Mouse (Mus musculus) Muller cell, postnatal 12 days (primary cell): ENCODE measurements around the gene Tfip11.

Source experiments
- DNase-seq: peaks from one replicate; pipeline ENCODE4 v3.0.0-alpha.2; 2015; ENCODE audit errors: inconsistent ontology term

Gene Tfip11

GRCm38 (mm10) chr5:112364184-112364797, 38.1 kb downstream of the Tfip11 start:
- no peak for DNase-seq

- DNase-seq, result no peak
These were observed 40.7 kb downstream of the Tfip11 start for GRCm38 (mm10) chr5:112366879-112367278.

GRCm38 (mm10) chr5:112367338-112367737, 41.2 kb downstream of the Tfip11 start:
- no peak for DNase-seq

GRCm38 (mm10) chr5:112367929-112368328, 41.8 kb downstream of the Tfip11 start:
- DNase-seq, result peak; percentile 83

GRCm38 (mm10) chr5:112368666-112369065, 42.5 kb downstream of the Tfip11 start:
- DNase-seq, result no peak

GRCm38 (mm10) chr5:112369326-112369725, 43.2 kb downstream of the Tfip11 start:
- DNase-seq, result no peak

GRCm38 (mm10) chr5:112370236-112370813, 44.2 kb downstream of the Tfip11 start:
- DNase-seq, result no peak

GRCm38 (mm10) chr5:112371933-112372332, 45.8 kb downstream of the Tfip11 start:
- DNase-seq, result peak; percentile 22

- no peak for DNase-seq
These were observed 50.0 kb downstream of the Tfip11 start for GRCm38 (mm10) chr5:112376111-112376510.

GRCm38 (mm10) chr5:112377380-112377779, 51.2 kb downstream of the Tfip11 start:
- no peak for DNase-seq

- no peak for DNase-seq
These were observed 52.6 kb downstream of the Tfip11 start for GRCm38 (mm10) chr5:112378716-112379115.

- DNase-seq, result no peak
These were observed 55.0 kb downstream of the Tfip11 start for GRCm38 (mm10) chr5:112381154-112381553.

GRCm38 (mm10) chr5:112382042-112382441, 55.9 kb downstream of the Tfip11 start:
- no peak for DNase-seq

GRCm38 (mm10) chr5:112382641-112383330, 56.6 kb downstream of the Tfip11 start:
- DNase-seq, result peak; percentile 62

GRCm38 (mm10) chr5:112384805-112385472, 58.8 kb downstream of the Tfip11 start:
- DNase-seq, result no peak

GRCm38 (mm10) chr5:112385973-112386372, 59.8 kb downstream of the Tfip11 start:
- no peak for DNase-seq
